Mouse (Mus musculus): Measurements from ENCODE around the gene Tns1. TPM values are rescaled to one million over a fixed set of nuclear protein-coding genes. Genes with fewer than 3 reads are reported as not detected.

The Tns1 gene
- polyA plus RNA-seq, 1 experiment from 2014 or later, result 184 TPM

DNA sequence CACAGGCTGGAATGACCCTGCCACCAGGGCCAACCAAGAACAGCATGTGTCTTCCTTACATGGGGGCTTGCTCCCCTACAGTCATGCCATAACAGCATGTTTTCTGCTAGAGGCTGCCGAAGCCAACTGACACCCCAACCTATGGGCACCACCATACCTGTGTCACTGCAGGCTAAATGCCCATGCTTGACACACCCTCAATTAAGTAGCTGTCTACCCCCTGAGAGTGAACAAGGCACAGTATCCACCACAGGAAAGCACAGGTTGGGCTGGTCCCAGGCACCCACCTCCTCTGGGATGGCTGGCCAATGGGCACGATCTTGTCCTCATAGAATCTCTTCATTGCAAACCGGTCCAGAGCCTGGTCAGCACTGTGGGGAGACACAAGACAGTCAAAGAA, 134.2 kb downstream of the Tns1 start:
- WGBS, result 79% methylated on average over 3 of the region's 3 CpGs
- TF ChIP-seq EP300 (IDR thresholded peaks at IDR 0.05), result no peak
- TF ChIP-seq CTCF (IDR thresholded peaks at IDR 0.05), result no peak
- H3K9ac ChIP-seq (replicated peaks; ENCODE audit: low read depth), result 0 out of 2 replicates have a peak overlapping the region, but pooled peaks have one; percentile 12
- no peaks in the 10 kb centered on the region for H3K27me3 ChIP-seq (replicated peaks; ENCODE audit: insufficient read depth, low read length)
- no peaks in the 10 kb centered on the region for H3K9me3 ChIP-seq (ENCODE audit: low read length)
- no peak overlapping the region for H3K4me3 ChIP-seq (ENCODE audit: low read depth, low read length)
- ATAC-seq, result no peak
- no peak overlapping the region for H3K4me2 ChIP-seq (replicated peaks; ENCODE audit: low read depth, low read length)
- no peak for DNase-seq (ENCODE audit: low spot score)
- H3K36me3 ChIP-seq (ENCODE audit: insufficient read depth, low read length), result peaks cover 55% of the 10 kb centered on the region
- peak overlapping the region; percentile 95; the same call in 1 of the 2 replicates for H3K27ac ChIP-seq (ENCODE audit: low read length)
- H3K4me1 ChIP-seq (ENCODE audit: insufficient read depth, low read depth, low read length), result peaks cover 5% of the 10 kb centered on the region; the same call in 1 of the 2 replicates

DNA sequence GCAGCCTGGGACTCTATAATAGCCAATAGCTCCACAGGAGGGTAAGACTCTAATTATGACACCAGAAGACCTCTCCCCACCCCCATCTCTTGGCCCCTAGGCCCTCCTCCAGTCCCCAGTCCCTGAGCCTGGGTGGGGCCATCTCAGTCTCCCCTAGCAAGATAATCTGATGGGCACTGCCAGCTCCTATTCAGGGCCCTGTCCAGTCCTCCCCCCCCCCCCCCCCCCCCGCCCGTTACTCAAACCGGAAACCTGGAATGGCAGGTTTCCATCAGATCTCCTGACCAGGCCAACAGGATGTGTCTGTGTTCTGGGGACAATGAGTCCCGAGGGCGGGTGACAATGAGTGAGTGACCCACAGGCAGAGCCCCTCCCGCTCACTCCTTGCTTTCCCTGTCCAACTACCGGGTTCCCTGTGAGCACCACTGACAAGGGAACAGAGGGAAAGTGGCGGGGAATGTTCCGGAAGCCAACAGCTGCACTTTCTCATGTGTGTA, 136.5 kb downstream of the Tns1 start:
- Histone ChIP-seq H3K36me3 (ENCODE audit: insufficient read depth, low read length) (peaks cover 74% of the 10 kb centered on the region), H3K4me1 (ENCODE audit: insufficient read depth, low read depth, low read length) (peaks cover 5% of the 10 kb centered on the region; the same call in 1 of the 2 replicates), H3K27ac (ENCODE audit: low read length) (peak overlapping the region; percentile 65), H3K9me3 (ENCODE audit: low read length) (no peaks in the 10 kb centered on the region), H3K27me3 (replicated peaks; ENCODE audit: insufficient read depth, low read length) (no peaks in the 10 kb centered on the region), H3K4me2 (replicated peaks; ENCODE audit: low read depth, low read length) (no peak overlapping the region), H3K9ac (replicated peaks; ENCODE audit: low read depth) (no peak overlapping the region), H3K4me3 (ENCODE audit: low read depth, low read length) (no peak overlapping the region)
- peak; percentile 92 for TF ChIP-seq EP300 (IDR thresholded peaks at IDR 0.05)
- no peak for TF ChIP-seq CTCF (IDR thresholded peaks at IDR 0.05)
- DNase-seq (ENCODE audit: low spot score), result peak; percentile 89
- WGBS, result 13% methylated on average over 8 of the region's 9 CpGs
- ATAC-seq, result peak; percentile 83

DNA sequence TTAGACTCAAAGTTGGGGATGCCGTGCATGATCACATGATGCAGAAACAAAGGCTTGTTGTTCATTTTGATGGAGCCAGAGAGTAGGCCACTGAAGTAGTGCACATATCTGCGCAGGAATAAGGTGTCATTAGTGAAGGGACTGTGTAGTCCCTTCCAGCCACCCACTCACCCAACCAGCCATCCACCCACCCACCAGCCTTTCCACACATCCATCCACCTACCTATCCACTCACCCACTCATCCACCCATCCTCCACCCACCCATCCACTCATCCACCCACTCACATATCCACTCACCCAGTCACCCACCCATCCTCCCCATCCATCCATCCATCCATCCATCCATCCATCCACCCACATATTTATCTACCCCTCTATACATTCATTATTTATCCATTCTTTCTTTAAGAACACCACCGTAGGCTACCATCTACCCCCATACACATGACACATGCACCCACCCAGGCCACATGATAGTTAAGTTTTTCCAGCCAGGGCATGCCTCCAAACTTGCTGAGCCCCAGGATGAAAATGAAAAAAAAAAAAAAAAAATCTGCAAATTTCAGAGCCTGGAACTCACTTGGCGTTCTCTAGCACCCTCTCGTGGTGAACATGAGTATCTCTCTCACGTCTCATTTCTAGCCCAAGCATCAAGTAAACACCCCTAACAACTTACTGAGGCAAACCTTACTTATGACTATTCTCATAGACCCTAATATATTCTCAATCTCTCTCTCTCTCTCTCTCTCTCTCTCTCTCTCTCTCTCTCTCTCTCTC, 137.8 kb downstream of the Tns1 start:
- H3K4me3 ChIP-seq (ENCODE audit: low read depth, low read length), result no peak overlapping the region
- peak; percentile 84 for DNase-seq (ENCODE audit: low spot score)
- no peaks in the 10 kb centered on the region for H3K27me3 ChIP-seq (replicated peaks; ENCODE audit: insufficient read depth, low read length)
- WGBS, result 33% methylated on average over 6 of the region's 6 CpGs
- H3K4me1 ChIP-seq (ENCODE audit: insufficient read depth, low read depth, low read length), result peaks cover 5% of the 10 kb centered on the region; the same call in 1 of the 2 replicates
- no peak overlapping the region for H3K27ac ChIP-seq (ENCODE audit: low read length)
- H3K9me3 ChIP-seq (ENCODE audit: low read length), result no peaks in the 10 kb centered on the region
- peak; percentile 32; the same call in 1 of the 2 replicates for TF ChIP-seq EP300 (IDR thresholded peaks at IDR 0.05)
- TF ChIP-seq CTCF (IDR thresholded peaks at IDR 0.05), result peak; percentile 84
- H3K9ac ChIP-seq (replicated peaks; ENCODE audit: low read depth), result no peak overlapping the region
- ATAC-seq, result 0 out of 2 replicates have a peak, but pooled peaks have one; percentile 6
- no peak overlapping the region for H3K4me2 ChIP-seq (replicated peaks; ENCODE audit: low read depth, low read length)
- H3K36me3 ChIP-seq (ENCODE audit: insufficient read depth, low read length), result peaks cover 81% of the 10 kb centered on the region

DNA sequence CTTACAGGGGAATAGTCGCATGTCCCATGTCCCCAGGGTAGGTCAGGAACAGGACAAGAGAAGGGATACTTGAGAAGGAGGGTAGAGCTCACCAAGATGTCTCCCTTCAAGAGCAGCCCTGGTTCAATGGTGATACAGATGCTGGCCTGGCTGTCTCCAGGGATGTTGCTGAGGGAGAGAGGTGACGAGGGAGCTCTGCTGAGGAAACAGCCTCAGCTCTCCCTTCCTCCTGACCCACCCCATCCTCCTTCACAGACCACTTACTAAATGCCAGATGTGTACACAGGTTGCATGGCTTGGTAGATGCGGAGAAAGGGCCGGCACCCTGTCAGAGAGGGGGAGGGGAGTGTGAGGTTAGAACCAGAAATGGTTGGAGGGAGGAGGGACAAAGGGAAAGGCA, 138.6 kb downstream of the Tns1 start:
- Histone ChIP-seq H3K27me3 (replicated peaks; ENCODE audit: insufficient read depth, low read length) (no peaks in the 10 kb centered on the region), H3K9me3 (ENCODE audit: low read length) (no peaks in the 10 kb centered on the region), H3K4me1 (ENCODE audit: insufficient read depth, low read depth, low read length) (peaks cover 5% of the 10 kb centered on the region; the same call in 1 of the 2 replicates), H3K36me3 (ENCODE audit: insufficient read depth, low read length) (peaks cover 76% of the 10 kb centered on the region), H3K9ac (replicated peaks; ENCODE audit: low read depth) (no peak overlapping the region), H3K27ac (ENCODE audit: low read length) (no peak overlapping the region), H3K4me2 (replicated peaks; ENCODE audit: low read depth, low read length) (no peak overlapping the region), H3K4me3 (ENCODE audit: low read depth, low read length) (no peak overlapping the region)
- ATAC-seq, result no peak
- 72% methylated on average over 4 of the region's 4 CpGs for whole genome bisulfite sequencing
- no peak for DNase-seq (ENCODE audit: low spot score)
- TF ChIP-seq CTCF (IDR thresholded peaks at IDR 0.05), result no peak
- no peak for TF ChIP-seq EP300 (IDR thresholded peaks at IDR 0.05)

DNA sequence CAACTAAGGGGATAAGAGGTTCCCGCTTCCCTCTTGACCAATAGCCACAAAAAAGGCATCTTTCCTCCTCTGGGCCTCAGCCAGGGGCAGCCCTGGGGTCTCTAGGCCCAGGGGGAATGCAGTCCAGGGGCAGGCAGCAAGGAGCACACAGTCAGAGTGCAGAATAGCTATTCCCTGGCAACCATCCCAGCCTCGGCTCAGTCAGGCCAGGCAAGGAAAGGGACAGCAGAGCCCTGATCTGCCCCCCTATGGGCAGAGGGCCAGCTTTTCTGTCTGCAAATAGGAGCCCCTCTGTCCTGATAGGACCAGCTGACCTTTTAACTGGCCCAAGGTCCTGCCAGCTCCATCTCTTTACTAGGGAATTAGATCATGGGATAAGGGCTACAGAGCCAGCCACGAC, 145.0 kb downstream of the Tns1 start:
- TF ChIP-seq EP300 (IDR thresholded peaks at IDR 0.05), result no peak
- no peak for TF ChIP-seq CTCF (IDR thresholded peaks at IDR 0.05)
- Histone ChIP-seq H3K36me3 (ENCODE audit: insufficient read depth, low read length) (peaks cover 78% of the 10 kb centered on the region), H3K27me3 (replicated peaks; ENCODE audit: insufficient read depth, low read length) (no peaks in the 10 kb centered on the region), H3K9me3 (ENCODE audit: low read length) (no peaks in the 10 kb centered on the region), H3K27ac (ENCODE audit: low read length) (no peak overlapping the region), H3K4me1 (ENCODE audit: insufficient read depth, low read depth, low read length) (no peaks in the 10 kb centered on the region), H3K9ac (replicated peaks; ENCODE audit: low read depth) (no peak overlapping the region), H3K4me3 (ENCODE audit: low read depth, low read length) (no peak overlapping the region), H3K4me2 (replicated peaks; ENCODE audit: low read depth, low read length) (no peak overlapping the region)
- ATAC-seq (peak; percentile 8; the same call in 1 of the 2 replicates), DNase-seq (ENCODE audit: low spot score) (no peak)
- WGBS, result 44% methylated on average over 3 of the region's 3 CpGs

DNA sequence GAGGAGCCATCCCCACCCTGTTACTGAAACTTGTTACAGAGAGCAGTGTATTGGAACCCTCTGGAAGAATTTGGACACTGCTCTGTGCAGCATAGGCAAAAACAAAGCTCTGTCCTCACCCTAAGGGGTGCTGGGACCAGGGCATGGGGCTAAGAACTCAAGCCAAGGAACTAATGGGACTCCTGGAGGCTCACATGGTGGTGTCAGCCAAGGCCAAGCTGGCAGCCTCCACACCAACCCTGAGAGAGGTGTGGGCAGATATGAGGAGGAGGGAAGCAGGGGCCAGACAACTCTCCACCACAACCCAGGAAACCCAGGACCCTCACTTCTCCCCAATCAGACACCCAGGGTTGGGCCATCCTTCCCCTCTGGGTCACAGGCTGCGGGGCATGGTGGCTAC, 145.7 kb downstream of the Tns1 start:
- 100% methylated on average over 1 of the region's 1 CpGs for whole genome bisulfite sequencing
- peaks cover 72% of the 10 kb centered on the region for H3K36me3 ChIP-seq (ENCODE audit: insufficient read depth, low read length)
- H3K9ac ChIP-seq (replicated peaks; ENCODE audit: low read depth), result no peak overlapping the region
- H3K4me3 ChIP-seq (ENCODE audit: low read depth, low read length), result no peak overlapping the region
- H3K4me1 ChIP-seq (ENCODE audit: insufficient read depth, low read depth, low read length), result no peaks in the 10 kb centered on the region
- ATAC-seq (no peak), DNase-seq (ENCODE audit: low spot score) (no peak)
- H3K27ac ChIP-seq (ENCODE audit: low read length), result no peak overlapping the region
- H3K9me3 ChIP-seq (ENCODE audit: low read length), result no peaks in the 10 kb centered on the region
- TF ChIP-seq EP300 (IDR thresholded peaks at IDR 0.05) (no peak), CTCF (IDR thresholded peaks at IDR 0.05) (no peak)
- H3K4me2 ChIP-seq (replicated peaks; ENCODE audit: low read depth, low read length), result no peak overlapping the region
- no peaks in the 10 kb centered on the region for H3K27me3 ChIP-seq (replicated peaks; ENCODE audit: insufficient read depth, low read length)

All from lung, postnatal 0 days (tissue).